Mouse (Mus musculus) heart, embryonic 12.5 days (tissue): Measurements from ENCODE around the gene Clpb. TPM values are rescaled to one million over a fixed set of nuclear protein-coding genes. Genes with fewer than 3 reads are reported as not detected.
A peak's percentile ranks its signal among the peaks of the same experiment; 100 is the strongest.

ENCODE experiments used
- ATAC-seq: fragments of 200-750 bp; cut with Nextera tagmentation; 2 replicates; pipeline ENCODE4 v1.8.0; 2017; ENCODE audit warnings: moderate TSS enrichment, moderate library complexity; ENCODE audit not compliant: insufficient number of reproducible peaks, low FRiP score
- H3K27ac ChIP-seq: fragments of 300-500 bp; sonication (generic); 2 replicates; pipeline ENCODE4 v1.5.1; 2016; ENCODE audit warnings: mild to moderate bottlenecking, moderate library complexity; ENCODE audit not compliant: poor library complexity, severe bottlenecking
- H3K27me3 ChIP-seq: fragments of 300-500 bp; sonication (generic); replicated peaks from 2 replicates; pipeline ENCODE4 v1.6.1; 2016; ENCODE audit warnings: mild to moderate bottlenecking, moderate library complexity
- H3K36me3 ChIP-seq: fragments of 300-500 bp; sonication (generic); 2 replicates; pipeline ENCODE4 v1.6.1; 2016; ENCODE audit warnings: mild to moderate bottlenecking, moderate library complexity
- H3K4me1 ChIP-seq: fragments of 300-500 bp; sonication (generic); replicated peaks from 2 replicates; pipeline ENCODE4 v1.6.1; 2016; ENCODE audit warnings: mild to moderate bottlenecking
- H3K4me2 ChIP-seq: fragments of 300-500 bp; sonication (generic); 2 replicates; pipeline ENCODE4 v1.6.1; 2016; ENCODE audit warnings: mild to moderate bottlenecking, moderate library complexity
- H3K4me3 ChIP-seq: fragments of 300-500 bp; sonication (generic); 2 replicates; pipeline ENCODE4 v1.5.1; 2016; ENCODE audit warnings: mild to moderate bottlenecking
- H3K9ac ChIP-seq: fragments of 300-500 bp; sonication (generic); 2 replicates; pipeline ENCODE4 v1.6.1; 2016; ENCODE audit warnings: mild to moderate bottlenecking, moderate library complexity
- H3K9me3 ChIP-seq: fragments of 300-500 bp; sonication (generic); replicated peaks from 2 replicates; pipeline ENCODE4 v1.6.1; 2016; ENCODE audit warnings: mild to moderate bottlenecking, moderate library complexity
- WGBS: fragments of 180-500 bp; shearing (Covaris S2); methylation state at CpG from one replicate; pipeline ENCODE4 v1.1.7; 2016; 5-methylcytosine and 5-hydroxymethylcytosine counted together
- polyA plus RNA-seq: library from polyadenylated mRNA; unstranded; fragments of >200 nt; fragmentation: Nextera tagmentation; extraction: Ambion mirVana; gene quantifications from 2 replicates; pipeline ENCODE4 v1.2.1, GENCODE M21; 2016

Clpb gene
- polyA plus RNA-seq, 1 experiment from 2014 or later = 44.8 TPM

GRCm38 (mm10) chr7:101634513-101634912 lies 28.9 kb upstream of the Clpb start:
- Histone ChIP-seq H3K9me3 (no peaks in the 10 kb centered on the region), H3K4me1 (no peaks in the 10 kb centered on the region), H3K27ac (no peak overlapping the region), H3K36me3 (no peaks in the 10 kb centered on the region), H3K4me3 (no peak overlapping the region), H3K27me3 (no peaks in the 10 kb centered on the region), H3K9ac (no peak overlapping the region), H3K4me2 (no peak overlapping the region)
- WGBS = 80% methylated on average over 4 of the region's 4 CpGs
- no peak for ATAC-seq

GRCm38 (mm10) chr7:101636056-101636455 lies 27.4 kb upstream of the Clpb start:
- Histone ChIP-seq H3K27me3 (no peaks in the 10 kb centered on the region), H3K27ac (no peak overlapping the region), H3K9me3 (no peaks in the 10 kb centered on the region), H3K4me1 (no peaks in the 10 kb centered on the region), H3K9ac (no peak overlapping the region), H3K4me2 (no peak overlapping the region), H3K4me3 (no peak overlapping the region), H3K36me3 (no peaks in the 10 kb centered on the region)
- WGBS = 91% methylated on average over 2 of the region's 2 CpGs
- ATAC-seq = no peak

GRCm38 (mm10) chr7:101643879-101644278 lies 19.6 kb upstream of the Clpb start:
- no peak for ATAC-seq
- Histone ChIP-seq H3K27me3 (no peaks in the 10 kb centered on the region), H3K4me2 (no peak overlapping the region), H3K27ac (no peak overlapping the region), H3K9ac (no peak overlapping the region), H3K9me3 (no peaks in the 10 kb centered on the region), H3K4me1 (no peaks in the 10 kb centered on the region), H3K4me3 (no peak overlapping the region), H3K36me3 (no peaks in the 10 kb centered on the region)
- WGBS = 62% methylated on average over 3 of the region's 3 CpGs

GRCm38 (mm10) chr7:101649729-101650128 lies 13.7 kb upstream of the Clpb start:
- H3K27ac ChIP-seq = no peak overlapping the region
- H3K9ac ChIP-seq = no peak overlapping the region
- H3K36me3 ChIP-seq = no peaks in the 10 kb centered on the region
- WGBS = 79% methylated on average over 9 of the region's 9 CpGs
- no peak overlapping the region for H3K4me3 ChIP-seq
- H3K4me2 ChIP-seq = no peak overlapping the region
- H3K4me1 ChIP-seq = no peaks in the 10 kb centered on the region
- no peaks in the 10 kb centered on the region for H3K9me3 ChIP-seq
- H3K27me3 ChIP-seq = no peaks in the 10 kb centered on the region
- ATAC-seq = no peak

- Histone ChIP-seq H3K4me1 (no peaks in the 10 kb centered on the region), H3K9me3 (no peaks in the 10 kb centered on the region), H3K36me3 (no peaks in the 10 kb centered on the region), H3K9ac (no peak overlapping the region), H3K27me3 (no peaks in the 10 kb centered on the region), H3K4me3 (no peak overlapping the region), H3K4me2 (no peak overlapping the region), H3K27ac (no peak overlapping the region)
- WGBS = 28% methylated on average over 3 of the region's 3 CpGs
- ATAC-seq = no peak
Measured at GRCm38 (mm10) chr7:101650565-101650964, 12.9 kb upstream of the Clpb start.

- Histone ChIP-seq H3K4me2 (peak overlapping the region; percentile 22; the same call in 1 of the 2 replicates), H3K4me1 (no peaks in the 10 kb centered on the region), H3K27ac (no peak overlapping the region), H3K9me3 (no peaks in the 10 kb centered on the region), H3K27me3 (0 out of 2 replicates have a peak, but pooled peaks cover 4% of the 10 kb centered on the region), H3K4me3 (no peak overlapping the region), H3K36me3 (no peaks in the 10 kb centered on the region), H3K9ac (no peak overlapping the region)
- ATAC-seq = no peak
- 61% methylated on average over 10 of the region's 10 CpGs for WGBS
Measured at GRCm38 (mm10) chr7:101653681-101654209, 9.7 kb upstream of the Clpb start.

- no peak for ATAC-seq
- H3K36me3 ChIP-seq = no peaks in the 10 kb centered on the region
- H3K4me1 ChIP-seq = no peaks in the 10 kb centered on the region
- H3K9ac ChIP-seq = no peak overlapping the region
- H3K9me3 ChIP-seq = no peaks in the 10 kb centered on the region
- WGBS = 70% methylated on average over 4 of the region's 4 CpGs
- no peak overlapping the region for H3K4me3 ChIP-seq
- H3K4me2 ChIP-seq = no peak overlapping the region
- 0 out of 2 replicates have a peak, but pooled peaks cover 4% of the 10 kb centered on the region for H3K27me3 ChIP-seq
- H3K27ac ChIP-seq = no peak overlapping the region
Measured at GRCm38 (mm10) chr7:101654936-101655335, 8.5 kb upstream of the Clpb start.

GRCm38 (mm10) chr7:101662006-101662405 lies 1.4 kb upstream of the Clpb start:
- no peaks in the 10 kb centered on the region for H3K36me3 ChIP-seq
- ATAC-seq = no peak
- peaks cover 14% of the 10 kb centered on the region for H3K4me1 ChIP-seq
- H3K4me3 ChIP-seq = no peak overlapping the region
- WGBS = 82% methylated on average over 1 of the region's 1 CpGs
- H3K9me3 ChIP-seq = no peaks in the 10 kb centered on the region
- H3K27me3 ChIP-seq = 0 out of 2 replicates have a peak, but pooled peaks cover 4% of the 10 kb centered on the region
- H3K27ac ChIP-seq = no peak overlapping the region
- no peak overlapping the region for H3K9ac ChIP-seq
- H3K4me2 ChIP-seq = no peak overlapping the region

- H3K9ac ChIP-seq = peak overlapping the region; percentile 23; the same call in 1 of the 2 replicates
- H3K4me3 ChIP-seq = no peak overlapping the region
- no peak overlapping the region for H3K27ac ChIP-seq
- no peaks in the 10 kb centered on the region for H3K27me3 ChIP-seq
- peaks cover 14% of the 10 kb centered on the region for H3K4me1 ChIP-seq
- no peaks in the 10 kb centered on the region for H3K9me3 ChIP-seq
- WGBS = 3% methylated on average over 3 of the region's 3 CpGs
- ATAC-seq = no peak
- no peak overlapping the region for H3K4me2 ChIP-seq
- no peaks in the 10 kb centered on the region for H3K36me3 ChIP-seq
Measured at GRCm38 (mm10) chr7:101666581-101666980, 3.1 kb downstream of the Clpb start.

- Histone ChIP-seq H3K27ac (no peak overlapping the region), H3K4me1 (peaks cover 23% of the 10 kb centered on the region), H3K4me2 (no peak overlapping the region), H3K36me3 (no peaks in the 10 kb centered on the region), H3K9ac (no peak overlapping the region), H3K27me3 (no peaks in the 10 kb centered on the region), H3K9me3 (no peaks in the 10 kb centered on the region), H3K4me3 (no peak overlapping the region)
- 60% methylated on average over 5 of the region's 5 CpGs for WGBS
- ATAC-seq = no peak
Measured at GRCm38 (mm10) chr7:101671601-101672280, 8.3 kb downstream of the Clpb start.

GRCm38 (mm10) chr7:101673497-101673896 lies 10.1 kb downstream of the Clpb start:
- Histone ChIP-seq H3K4me3 (no peak overlapping the region), H3K4me2 (no peak overlapping the region), H3K36me3 (no peaks in the 10 kb centered on the region), H3K9me3 (no peaks in the 10 kb centered on the region), H3K27ac (no peak overlapping the region), H3K9ac (peak overlapping the region; percentile 28; the same call in 1 of the 2 replicates), H3K4me1 (peaks cover 31% of the 10 kb centered on the region), H3K27me3 (no peaks in the 10 kb centered on the region)
- no peak for ATAC-seq
- 19% methylated on average over 2 of the region's 2 CpGs for WGBS
